Mouse (Mus musculus): Measurements from ENCODE around the gene Hoxa5.

Gene Hoxa5

GRCm38 (mm10) chr6:52164626-52165440 lies 39.6 kb downstream of the Hoxa5 start, which contains the start of gene Hoxa2:
Gene Hoxa2, minus strand, starts transcription at chr6:52164831.
- no peak for DNase-seq (ENCODE audit: low read depth, low spot score)

GRCm38 (mm10) chr6:52164051-52164625 lies 40.2 kb downstream of the Hoxa5 start:
- DNase-seq (ENCODE audit: low read depth, low spot score): no peak

- no peak for DNase-seq (ENCODE audit: low read depth, low spot score)
These were observed 40.9 kb downstream of the Hoxa5 start for GRCm38 (mm10) chr6:52163366-52164031.

GRCm38 (mm10) chr6:52162611-52163365 lies 41.6 kb downstream of the Hoxa5 start:
- no peak for DNase-seq (ENCODE audit: low read depth, low spot score)

- no peak for DNase-seq (ENCODE audit: low read depth, low spot score)
These were observed 42.4 kb downstream of the Hoxa5 start for GRCm38 (mm10) chr6:52162093-52162380.

- no peak for DNase-seq (ENCODE audit: low read depth, low spot score)
These were observed 42.9 kb downstream of the Hoxa5 start for GRCm38 (mm10) chr6:52161336-52162092.

GRCm38 (mm10) chr6:52160511-52161335 lies 43.7 kb downstream of the Hoxa5 start:
- DNase-seq (ENCODE audit: low read depth, low spot score): no peak

GRCm38 (mm10) chr6:52159979-52160378 lies 44.4 kb downstream of the Hoxa5 start:
- DNase-seq (ENCODE audit: low read depth, low spot score): no peak

GRCm38 (mm10) chr6:52159164-52159761 lies 45.1 kb downstream of the Hoxa5 start:
- no peak for DNase-seq (ENCODE audit: low read depth, low spot score)

GRCm38 (mm10) chr6:52158276-52159051 lies 45.9 kb downstream of the Hoxa5 start, which contains the start of gene Hoxa1:
Gene Hoxa1, minus strand, starts transcription at chr6:52158317.
- no peak for DNase-seq (ENCODE audit: low read depth, low spot score)

- no peak for DNase-seq (ENCODE audit: low read depth, low spot score)
These were observed 46.7 kb downstream of the Hoxa5 start for GRCm38 (mm10) chr6:52157466-52158275.

- DNase-seq (ENCODE audit: low read depth, low spot score): no peak
These were observed 47.7 kb downstream of the Hoxa5 start for GRCm38 (mm10) chr6:52156551-52157200.

- no peak for DNase-seq (ENCODE audit: low read depth, low spot score)
These were observed 48.9 kb downstream of the Hoxa5 start for GRCm38 (mm10) chr6:52155471-52155870.

- no peak for DNase-seq (ENCODE audit: low read depth, low spot score)
These were observed 50.3 kb downstream of the Hoxa5 start for GRCm38 (mm10) chr6:52154044-52154443.

- no peak for DNase-seq (ENCODE audit: low read depth, low spot score)
These were observed 51.1 kb downstream of the Hoxa5 start for GRCm38 (mm10) chr6:52153270-52153669.

GRCm38 (mm10) chr6:52152226-52153193 lies 51.9 kb downstream of the Hoxa5 start:
- DNase-seq (ENCODE audit: low read depth, low spot score): no peak

Measured in retina, adult 2 months (tissue).